Mouse (Mus musculus): ENCODE measurements around the gene Zfand3. TPM values are rescaled to one million over a fixed set of nuclear protein-coding genes. Genes with fewer than 3 reads are reported as not detected.

Zfand3 gene
- polyA plus RNA-seq, 1 experiment, result 166 TPM

Other genes with a start within 250 kb of the Zfand3 start
- 1.3 and 1.7 TPM in 2 replicates for gene Mdga1, start 34.6 kb upstream of the Zfand3 start, polyA plus RNA-seq (2012; rRNA removed)